In the genomic region with DNA sequence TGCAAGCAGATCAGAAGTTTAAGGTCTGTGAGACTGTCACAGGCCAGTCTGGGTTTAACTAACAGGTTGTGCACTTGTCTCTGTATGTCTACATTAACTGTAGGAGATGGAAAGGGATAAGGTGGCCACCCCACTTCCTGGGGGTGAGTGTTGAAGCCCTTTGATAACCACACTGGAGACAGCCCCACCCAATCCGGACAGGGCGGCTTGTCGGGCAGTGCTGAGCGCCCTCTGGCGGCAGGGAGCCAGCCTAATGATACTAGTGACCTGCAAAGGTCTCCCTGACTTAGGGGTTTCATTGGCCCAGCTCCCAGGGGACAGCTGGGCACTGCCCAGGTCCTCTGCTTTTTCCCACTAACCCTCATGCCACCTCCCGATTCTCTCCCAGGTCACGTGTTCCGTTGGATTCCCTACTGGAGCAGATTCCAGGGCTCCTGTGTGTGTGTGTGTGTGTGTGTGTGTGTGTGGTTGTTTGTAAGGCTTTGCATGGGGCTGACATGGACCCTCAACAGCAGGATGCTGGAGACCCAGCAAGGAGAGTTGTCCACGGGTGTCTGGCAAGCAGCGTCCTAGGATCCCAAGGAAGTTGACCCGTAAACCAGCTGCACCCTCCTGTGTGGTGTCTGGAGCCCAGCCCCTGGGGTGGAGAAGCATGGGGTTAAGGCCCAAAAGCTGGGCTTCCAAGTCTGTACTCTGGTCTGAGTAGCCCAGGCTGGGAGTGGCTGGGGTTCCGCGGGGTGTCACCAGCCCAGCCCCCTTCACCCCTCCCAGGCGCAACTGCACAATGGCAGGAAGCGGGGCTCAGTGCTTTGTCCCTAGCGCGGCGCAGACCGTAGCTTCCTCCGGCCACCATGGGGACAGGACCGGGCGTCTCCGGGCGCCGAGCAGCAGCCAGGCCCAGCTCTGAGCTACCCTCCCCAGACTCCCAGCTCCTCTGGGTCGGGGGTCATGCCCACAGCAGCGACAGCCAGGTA, we compare ENCODE assay signal across 8 mouse cellular contexts. TPM values are rescaled to one million over a fixed set of nuclear protein-coding genes. Genes with fewer than 3 reads are reported as not detected.
DNase-seq lines count a peak whose midpoint lies in the region; ATAC-seq lines count a peak whose summit lies in the region.

No protein-coding gene starts in this region.

- no peaks in the 10 kb centered on the region for H3K9me3 ChIP-seq in forebrain, embryonic 14.5 days (replicated peaks; ENCODE audit: control insufficient read depth, low read length)
- 0 out of 2 replicates have a peak, but pooled peaks cover 2% of the 10 kb centered on the region for H3K9me3 ChIP-seq in hindbrain, embryonic 10.5 days
- no peaks in the 10 kb centered on the region for H3K9me3 ChIP-seq in limb, embryonic 12.5 days
- H3K9me3 ChIP-seq in midbrain, embryonic 13.5 days: no peaks in the 10 kb centered on the region
- no peaks in the 10 kb centered on the region for H3K9me3 ChIP-seq in stomach, embryonic 15.5 days

- no peak overlapping the region for H3K9ac ChIP-seq in forebrain, embryonic 14.5 days (ENCODE audit: low read length)
- no peak overlapping the region; the same call in 1 of the 2 replicates for H3K9ac ChIP-seq in limb, embryonic 12.5 days (replicated peaks)
- H3K9ac ChIP-seq in midbrain, embryonic 13.5 days (replicated peaks): peak overlapping the region; percentile 36; the same call in 1 of the 2 replicates
- H3K9ac ChIP-seq in stomach, embryonic 15.5 days: no peak overlapping the region

- no peak overlapping the region for H3K4me3 ChIP-seq in forebrain, embryonic 14.5 days (ENCODE audit: low read depth, low read length)
- H3K4me3 ChIP-seq in hindbrain, embryonic 10.5 days: peak overlapping the region; percentile 33
- H3K4me3 ChIP-seq in limb, embryonic 12.5 days (replicated peaks): 0 out of 2 replicates have a peak overlapping the region, but pooled peaks have one; percentile 4
- H3K4me3 ChIP-seq in midbrain, embryonic 13.5 days (replicated peaks): 0 out of 2 replicates have a peak overlapping the region, but pooled peaks have one; percentile 2
- H3K4me3 ChIP-seq in stomach, embryonic 15.5 days (replicated peaks): peak overlapping the region; percentile 27

- H3K4me2 ChIP-seq in forebrain, embryonic 14.5 days (ENCODE audit: low read length): no peak overlapping the region
- no peak overlapping the region; the same call in 1 of the 2 replicates for H3K4me2 ChIP-seq in limb, embryonic 12.5 days
- H3K4me2 ChIP-seq in midbrain, embryonic 13.5 days (replicated peaks): no peak overlapping the region; the same call in 1 of the 2 replicates
- H3K4me2 ChIP-seq in stomach, embryonic 15.5 days: peak overlapping the region; percentile 19; the same call in 1 of the 2 replicates

- no peaks in the 10 kb centered on the region for H3K36me3 ChIP-seq in forebrain, embryonic 14.5 days (ENCODE audit: control insufficient read depth, insufficient read depth, low read length)
- 0 out of 2 replicates have a peak, but pooled peaks cover 4% of the 10 kb centered on the region for H3K36me3 ChIP-seq in hindbrain, embryonic 10.5 days
- 0 out of 2 replicates have a peak, but pooled peaks cover 9% of the 10 kb centered on the region for H3K36me3 ChIP-seq in limb, embryonic 12.5 days
- no peaks in the 10 kb centered on the region for H3K36me3 ChIP-seq in midbrain, embryonic 13.5 days
- no peaks in the 10 kb centered on the region for H3K36me3 ChIP-seq in stomach, embryonic 15.5 days

- H3K4me1 ChIP-seq in forebrain, embryonic 14.5 days (ENCODE audit: control insufficient read depth, insufficient read depth, low read length): no peaks in the 10 kb centered on the region
- H3K4me1 ChIP-seq in hindbrain, embryonic 10.5 days (replicated peaks): peaks cover 55% of the 10 kb centered on the region
- peaks cover 41% of the 10 kb centered on the region for H3K4me1 ChIP-seq in limb, embryonic 12.5 days (replicated peaks)
- H3K4me1 ChIP-seq in midbrain, embryonic 13.5 days (replicated peaks): peaks cover 27% of the 10 kb centered on the region
- H3K4me1 ChIP-seq in stomach, embryonic 15.5 days: peaks cover 28% of the 10 kb centered on the region

- no peak overlapping the region for H3K27ac ChIP-seq in forebrain, embryonic 14.5 days (ENCODE audit: low read depth, low read length)
- H3K27ac ChIP-seq in hindbrain, embryonic 10.5 days: peak overlapping the region; percentile 77
- peak overlapping the region; percentile 45; the same call in 1 of the 2 replicates for H3K27ac ChIP-seq in limb, embryonic 12.5 days
- no peak overlapping the region for H3K27ac ChIP-seq in midbrain, embryonic 13.5 days
- peak overlapping the region; percentile 48; the same call in 1 of the 2 replicates for H3K27ac ChIP-seq in stomach, embryonic 15.5 days

- H3K27me3 ChIP-seq in forebrain, embryonic 14.5 days (replicated peaks; ENCODE audit: control insufficient read depth, insufficient read depth, low read length): no peaks in the 10 kb centered on the region
- peaks cover 17% of the 10 kb centered on the region for H3K27me3 ChIP-seq in hindbrain, embryonic 10.5 days (ENCODE audit: insufficient read depth, poor library complexity, severe bottlenecking)
- no peaks in the 10 kb centered on the region for H3K27me3 ChIP-seq in limb, embryonic 12.5 days
- no peaks in the 10 kb centered on the region for H3K27me3 ChIP-seq in midbrain, embryonic 13.5 days
- no peaks in the 10 kb centered on the region for H3K27me3 ChIP-seq in stomach, embryonic 15.5 days (replicated peaks)

- DNase-seq in left cerebral cortex, adult 18-20 months (ENCODE audit: low spot score in 2 of 2): peak; percentile 65 to 74
- DNase-seq in left cerebral cortex, adult 8-10 months (ENCODE audit: low spot score in 2 of 2): no peak
- peak; percentile 89 for DNase-seq in c-Kit-positive CD71-positive TER-119-positive erythroid progenitor cells, embryonic 14.5 days (ENCODE audit: low spot score)
- peak; percentile 52 for DNase-seq in forebrain, embryonic 14.5 days (ENCODE audit: low spot score)
- peak; percentile 72 for DNase-seq in hindbrain, embryonic 10.5 days (ENCODE audit: low spot score)

- peak; percentile 32; the same call in 1 of the 2 replicates for ATAC-seq in forebrain, embryonic 14.5 days
- ATAC-seq in limb, embryonic 12.5 days (ENCODE audit: insufficient number of reproducible peaks, insufficient read depth, low FRiP score, low TSS enrichment, low read depth): no peak
- no peak for ATAC-seq in midbrain, embryonic 13.5 days
- ATAC-seq in stomach, embryonic 15.5 days (ENCODE audit: insufficient read depth, low FRiP score, low read depth): peak; percentile 45; the same call in 1 of the 2 replicates

- WGBS in forebrain, embryonic 14.5 days: 12% methylated on average over 27 of the region's 27 CpGs
- WGBS in hindbrain, embryonic 10.5 days: 21% methylated on average over 27 of the region's 27 CpGs
- WGBS in limb, embryonic 12.5 days: 29% methylated on average over 27 of the region's 27 CpGs
- WGBS in midbrain, embryonic 13.5 days: 18% methylated on average over 27 of the region's 27 CpGs
- 26% methylated on average over 27 of the region's 27 CpGs for WGBS in stomach, embryonic 15.5 days

RNA-seq across cellular contexts. Expression of gene Tnfrsf25, which starts 19.5 kb away (rescaled TPM):
- 10 to 100 TPM; 19.0 to 20.7 TPM for total RNA-seq in left cerebral cortex, adult 18-20 months (2021)
- total RNA-seq in left cerebral cortex, adult 8-10 months (2022): 1 to 10 TPM; 4.3 to 9.8 (median 6.3) TPM
- polyA plus RNA-seq in forebrain, embryonic 14.5 days (2014; fragmentation: Nextera tagmentation; extraction: Ambion mirVana): 0.62 and 1.3 TPM in 2 replicates
- 0.70 and 0.82 TPM in 2 replicates for polyA plus RNA-seq in hindbrain, embryonic 10.5 days (2016; fragmentation: Nextera tagmentation; extraction: Ambion mirVana)
- 0.96 and 1.9 TPM in 2 replicates for polyA plus RNA-seq in limb, embryonic 12.5 days (2016; fragmentation: Nextera tagmentation; extraction: Ambion mirVana)
- 0.87 and 0.97 TPM in 2 replicates for polyA plus RNA-seq in midbrain, embryonic 13.5 days (2015; fragmentation: Nextera tagmentation; extraction: Ambion mirVana)
- polyA plus RNA-seq in stomach, embryonic 15.5 days (2015; fragmentation: Nextera tagmentation; extraction: Ambion mirVana): 0.84 and 1.4 TPM in 2 replicates

RNA-seq across cellular contexts. Expression of gene Plekhg5, which starts 23.9 kb away (rescaled TPM):
- total RNA-seq in left cerebral cortex, adult 18-20 months (2021): 10 to 100 TPM; 80.0 to 91.9 TPM
- 10 to 100 TPM; 72.6 to 90.6 (median 82.4) TPM for total RNA-seq in left cerebral cortex, adult 8-10 months (2022)
- polyA plus RNA-seq in forebrain, embryonic 14.5 days (2014; fragmentation: Nextera tagmentation; extraction: Ambion mirVana): 5.0 and 7.1 TPM in 2 replicates
- polyA plus RNA-seq in hindbrain, embryonic 10.5 days (2016; fragmentation: Nextera tagmentation; extraction: Ambion mirVana): 9.6 and 12.4 TPM in 2 replicates
- 17.4 and 17.7 TPM in 2 replicates for polyA plus RNA-seq in limb, embryonic 12.5 days (2016; fragmentation: Nextera tagmentation; extraction: Ambion mirVana)
- polyA plus RNA-seq in midbrain, embryonic 13.5 days (2015; fragmentation: Nextera tagmentation; extraction: Ambion mirVana): 8.4 and 8.5 TPM in 2 replicates
- polyA plus RNA-seq in stomach, embryonic 15.5 days (2015; fragmentation: Nextera tagmentation; extraction: Ambion mirVana): 11.9 and 13.2 TPM in 2 replicates

RNA-seq across cellular contexts. Expression of gene Espn, which starts 55.9 kb away (rescaled TPM):
- 1 to 10 TPM; 3.0 to 3.4 TPM for total RNA-seq in left cerebral cortex, adult 18-20 months (2021)
- total RNA-seq in left cerebral cortex, adult 8-10 months (2022): 1 to 10 TPM; 2.1 to 3.2 (median 2.6) TPM
- polyA plus RNA-seq in forebrain, embryonic 14.5 days (2014; fragmentation: Nextera tagmentation; extraction: Ambion mirVana): 0.19 TPM in 1 of 2 replicates, not detected in the other
- 1.6 and 6.5 TPM in 2 replicates for polyA plus RNA-seq in hindbrain, embryonic 10.5 days (2016; fragmentation: Nextera tagmentation; extraction: Ambion mirVana)
- 1.9 and 2.3 TPM in 2 replicates for polyA plus RNA-seq in limb, embryonic 12.5 days (2016; fragmentation: Nextera tagmentation; extraction: Ambion mirVana)
- polyA plus RNA-seq in midbrain, embryonic 13.5 days (2015; fragmentation: Nextera tagmentation; extraction: Ambion mirVana): 0.07 TPM in 1 of 2 replicates, not detected in the other
- 15.9 and 19.2 TPM in 2 replicates for polyA plus RNA-seq in stomach, embryonic 15.5 days (2015; fragmentation: Nextera tagmentation; extraction: Ambion mirVana)

RNA-seq across cellular contexts. Expression of gene Nol9, which starts 57.1 kb away (rescaled TPM):
- total RNA-seq in left cerebral cortex, adult 18-20 months (2021): 10 to 100 TPM; 16.4 to 19.2 TPM
- 10 to 100 TPM; 15.7 to 18.2 (median 17.2) TPM for total RNA-seq in left cerebral cortex, adult 8-10 months (2022)
- polyA plus RNA-seq in forebrain, embryonic 14.5 days (2014; fragmentation: Nextera tagmentation; extraction: Ambion mirVana): 16.1 and 19.8 TPM in 2 replicates
- polyA plus RNA-seq in hindbrain, embryonic 10.5 days (2016; fragmentation: Nextera tagmentation; extraction: Ambion mirVana): 37.7 and 38.9 TPM in 2 replicates
- polyA plus RNA-seq in limb, embryonic 12.5 days (2016; fragmentation: Nextera tagmentation; extraction: Ambion mirVana): 45.2 and 46.3 TPM in 2 replicates
- 24.3 and 26.0 TPM in 2 replicates for polyA plus RNA-seq in midbrain, embryonic 13.5 days (2015; fragmentation: Nextera tagmentation; extraction: Ambion mirVana)
- polyA plus RNA-seq in stomach, embryonic 15.5 days (2015; fragmentation: Nextera tagmentation; extraction: Ambion mirVana): 30.8 and 32.9 TPM in 2 replicates

RNA-seq across cellular contexts. Expression of gene Tas1r1, which starts 57.9 kb away (rescaled TPM):
- total RNA-seq in left cerebral cortex, adult 18-20 months (2021): under 1 TPM; 0.49 to 0.68 TPM
- under 1 TPM; 0.61 to 0.94 (median 0.73) TPM for total RNA-seq in left cerebral cortex, adult 8-10 months (2022)
- 0.32 and 0.70 TPM in 2 replicates for polyA plus RNA-seq in forebrain, embryonic 14.5 days (2014; fragmentation: Nextera tagmentation; extraction: Ambion mirVana)
- polyA plus RNA-seq in hindbrain, embryonic 10.5 days (2016; fragmentation: Nextera tagmentation; extraction: Ambion mirVana): 0.65 and 0.67 TPM in 2 replicates
- polyA plus RNA-seq in limb, embryonic 12.5 days (2016; fragmentation: Nextera tagmentation; extraction: Ambion mirVana): 0.91 and 1.1 TPM in 2 replicates
- 0.86 and 1.4 TPM in 2 replicates for polyA plus RNA-seq in midbrain, embryonic 13.5 days (2015; fragmentation: Nextera tagmentation; extraction: Ambion mirVana)
- polyA plus RNA-seq in stomach, embryonic 15.5 days (2015; fragmentation: Nextera tagmentation; extraction: Ambion mirVana): 0.28 and 0.31 TPM in 2 replicates

Comparison
In these comparisons a context has a peak if more than half of its experiments do, and no peak if none do; other contexts are left out.
1. DNase-seq: peak in left cerebral cortex, adult 18-20 months (2 of 2), c-Kit-positive CD71-positive TER-119-positive erythroid progenitor cells, embryonic 14.5 days (single experiment), forebrain, embryonic 14.5 days (single experiment) and hindbrain, embryonic 10.5 days (single experiment); none in left cerebral cortex, adult 8-10 months (0 of 2).
2. ATAC-seq: peak in forebrain, embryonic 14.5 days (single experiment) and stomach, embryonic 15.5 days (single experiment); none in limb, embryonic 12.5 days (single experiment) and midbrain, embryonic 13.5 days (single experiment).
3. H3K27ac ChIP-seq: peak in hindbrain, embryonic 10.5 days (single experiment), limb, embryonic 12.5 days (single experiment) and stomach, embryonic 15.5 days (single experiment); none in forebrain, embryonic 14.5 days (single experiment) and midbrain, embryonic 13.5 days (single experiment).